Mouse (Mus musculus): ENCODE results near the gene Spdl1. TPM values are rescaled to one million over a fixed set of nuclear protein-coding genes. Genes with fewer than 3 reads are reported as not detected.

Spdl1 gene
- polyA plus RNA-seq, 1 experiment from 2014 or later: 15.2 TPM

GRCm38 (mm10) chr11:34773304-34773895 is 60.0 kb downstream of the Spdl1 start:
- no peak overlapping the region for H3K27ac ChIP-seq (replicated peaks; ENCODE audit: low read depth, low read length)
- WGBS: 84% methylated on average over 9 of the region's 9 CpGs
- H3K9ac ChIP-seq (ENCODE audit: low read depth, low read length): no peak overlapping the region
- no peak overlapping the region for H3K4me3 ChIP-seq (ENCODE audit: low read depth, low read length)
- H3K9me3 ChIP-seq (ENCODE audit: control insufficient read depth, low read length): no peaks in the 10 kb centered on the region
- ATAC-seq (ENCODE audit: low read depth) (no peak), DNase-seq (ENCODE audit: low spot score) (no peak)
- 0 out of 2 replicates have a peak, but pooled peaks cover 4% of the 10 kb centered on the region for H3K4me1 ChIP-seq (ENCODE audit: control insufficient read depth, insufficient read depth, low read length)
- no peaks in the 10 kb centered on the region for H3K27me3 ChIP-seq (replicated peaks; ENCODE audit: control insufficient read depth, insufficient read depth, low read length)
- no peak overlapping the region for H3K4me2 ChIP-seq (ENCODE audit: low read depth, low read length)
- H3K36me3 ChIP-seq (ENCODE audit: control insufficient read depth, insufficient read depth, low read length): no peaks in the 10 kb centered on the region

GRCm38 (mm10) chr11:34771221-34771986 is 62.0 kb downstream of the Spdl1 start:
- Histone ChIP-seq H3K36me3 (ENCODE audit: control insufficient read depth, insufficient read depth, low read length) (no peaks in the 10 kb centered on the region), H3K9ac (ENCODE audit: low read depth, low read length) (no peak overlapping the region), H3K27ac (replicated peaks; ENCODE audit: low read depth, low read length) (no peak overlapping the region), H3K4me1 (ENCODE audit: control insufficient read depth, insufficient read depth, low read length) (0 out of 2 replicates have a peak, but pooled peaks cover 4% of the 10 kb centered on the region), H3K27me3 (replicated peaks; ENCODE audit: control insufficient read depth, insufficient read depth, low read length) (no peaks in the 10 kb centered on the region), H3K4me3 (ENCODE audit: low read depth, low read length) (no peak overlapping the region), H3K9me3 (ENCODE audit: control insufficient read depth, low read length) (no peaks in the 10 kb centered on the region), H3K4me2 (ENCODE audit: low read depth, low read length) (no peak overlapping the region)
- 48% methylated on average over 12 of the region's 12 CpGs for WGBS
- peak; percentile 72 for DNase-seq (ENCODE audit: low spot score)
- peak; percentile 57; the same call in 1 of the 2 replicates for ATAC-seq (ENCODE audit: low read depth)

- Histone ChIP-seq H3K27ac (replicated peaks; ENCODE audit: low read depth, low read length) (no peak overlapping the region), H3K4me1 (ENCODE audit: control insufficient read depth, insufficient read depth, low read length) (0 out of 2 replicates have a peak, but pooled peaks cover 4% of the 10 kb centered on the region), H3K9me3 (ENCODE audit: control insufficient read depth, low read length) (no peaks in the 10 kb centered on the region), H3K4me3 (ENCODE audit: low read depth, low read length) (no peak overlapping the region), H3K9ac (ENCODE audit: low read depth, low read length) (no peak overlapping the region), H3K4me2 (ENCODE audit: low read depth, low read length) (no peak overlapping the region), H3K36me3 (ENCODE audit: control insufficient read depth, insufficient read depth, low read length) (no peaks in the 10 kb centered on the region), H3K27me3 (replicated peaks; ENCODE audit: control insufficient read depth, insufficient read depth, low read length) (no peaks in the 10 kb centered on the region)
- WGBS: 39% methylated on average over 4 of the region's 4 CpGs
- ATAC-seq (ENCODE audit: low read depth): no peak
- no peak for DNase-seq (ENCODE audit: low spot score)
Measured at GRCm38 (mm10) chr11:34770666-34771065, 62.8 kb downstream of the Spdl1 start.

GRCm38 (mm10) chr11:34769946-34770345 is 63.5 kb downstream of the Spdl1 start:
- Histone ChIP-seq H3K4me1 (ENCODE audit: control insufficient read depth, insufficient read depth, low read length) (0 out of 2 replicates have a peak, but pooled peaks cover 4% of the 10 kb centered on the region), H3K27me3 (replicated peaks; ENCODE audit: control insufficient read depth, insufficient read depth, low read length) (no peaks in the 10 kb centered on the region), H3K4me2 (ENCODE audit: low read depth, low read length) (no peak overlapping the region), H3K9ac (ENCODE audit: low read depth, low read length) (no peak overlapping the region), H3K27ac (replicated peaks; ENCODE audit: low read depth, low read length) (no peak overlapping the region), H3K9me3 (ENCODE audit: control insufficient read depth, low read length) (no peaks in the 10 kb centered on the region), H3K36me3 (ENCODE audit: control insufficient read depth, insufficient read depth, low read length) (no peaks in the 10 kb centered on the region), H3K4me3 (ENCODE audit: low read depth, low read length) (no peak overlapping the region)
- DNase-seq (ENCODE audit: low spot score) (no peak), ATAC-seq (ENCODE audit: low read depth) (no peak)
- WGBS: 87% methylated on average over 8 of the region's 8 CpGs

- Histone ChIP-seq H3K9ac (ENCODE audit: low read depth, low read length) (no peak overlapping the region), H3K4me1 (ENCODE audit: control insufficient read depth, insufficient read depth, low read length) (0 out of 2 replicates have a peak, but pooled peaks cover 4% of the 10 kb centered on the region), H3K9me3 (ENCODE audit: control insufficient read depth, low read length) (no peaks in the 10 kb centered on the region), H3K4me2 (ENCODE audit: low read depth, low read length) (no peak overlapping the region), H3K27me3 (replicated peaks; ENCODE audit: control insufficient read depth, insufficient read depth, low read length) (no peaks in the 10 kb centered on the region), H3K36me3 (ENCODE audit: control insufficient read depth, insufficient read depth, low read length) (no peaks in the 10 kb centered on the region), H3K27ac (replicated peaks; ENCODE audit: low read depth, low read length) (no peak overlapping the region), H3K4me3 (ENCODE audit: low read depth, low read length) (no peak overlapping the region)
- 55% methylated on average over 2 of the region's 2 CpGs for WGBS
- DNase-seq (ENCODE audit: low spot score): no peak
- ATAC-seq (ENCODE audit: low read depth): no peak
Measured at GRCm38 (mm10) chr11:34769396-34769795, 64.0 kb downstream of the Spdl1 start.

GRCm38 (mm10) chr11:34763739-34764361 is 69.6 kb downstream of the Spdl1 start:
- Histone ChIP-seq H3K4me1 (ENCODE audit: control insufficient read depth, insufficient read depth, low read length) (no peaks in the 10 kb centered on the region), H3K36me3 (ENCODE audit: control insufficient read depth, insufficient read depth, low read length) (no peaks in the 10 kb centered on the region), H3K4me2 (ENCODE audit: low read depth, low read length) (no peak overlapping the region), H3K9me3 (ENCODE audit: control insufficient read depth, low read length) (no peaks in the 10 kb centered on the region), H3K9ac (ENCODE audit: low read depth, low read length) (no peak overlapping the region), H3K4me3 (ENCODE audit: low read depth, low read length) (no peak overlapping the region), H3K27me3 (replicated peaks; ENCODE audit: control insufficient read depth, insufficient read depth, low read length) (no peaks in the 10 kb centered on the region), H3K27ac (replicated peaks; ENCODE audit: low read depth, low read length) (no peak overlapping the region)
- ATAC-seq (ENCODE audit: low read depth) (no peak), DNase-seq (ENCODE audit: low spot score) (no peak)
- 77% methylated on average over 5 of the region's 5 CpGs for WGBS

GRCm38 (mm10) chr11:34762570-34763127 is 70.8 kb downstream of the Spdl1 start:
- Histone ChIP-seq H3K9ac (ENCODE audit: low read depth, low read length) (no peak overlapping the region), H3K4me3 (ENCODE audit: low read depth, low read length) (no peak overlapping the region), H3K27ac (replicated peaks; ENCODE audit: low read depth, low read length) (no peak overlapping the region), H3K27me3 (replicated peaks; ENCODE audit: control insufficient read depth, insufficient read depth, low read length) (no peaks in the 10 kb centered on the region), H3K36me3 (ENCODE audit: control insufficient read depth, insufficient read depth, low read length) (no peaks in the 10 kb centered on the region), H3K4me1 (ENCODE audit: control insufficient read depth, insufficient read depth, low read length) (no peaks in the 10 kb centered on the region), H3K9me3 (ENCODE audit: control insufficient read depth, low read length) (no peaks in the 10 kb centered on the region), H3K4me2 (ENCODE audit: low read depth, low read length) (no peak overlapping the region)
- DNase-seq (ENCODE audit: low spot score) (no peak), ATAC-seq (ENCODE audit: low read depth) (no peak)
- 90% methylated on average over 5 of the region's 5 CpGs for WGBS

GRCm38 (mm10) chr11:34762125-34762524 is 71.3 kb downstream of the Spdl1 start:
- Histone ChIP-seq H3K9me3 (ENCODE audit: control insufficient read depth, low read length) (no peaks in the 10 kb centered on the region), H3K4me3 (ENCODE audit: low read depth, low read length) (no peak overlapping the region), H3K36me3 (ENCODE audit: control insufficient read depth, insufficient read depth, low read length) (no peaks in the 10 kb centered on the region), H3K9ac (ENCODE audit: low read depth, low read length) (no peak overlapping the region), H3K27me3 (replicated peaks; ENCODE audit: control insufficient read depth, insufficient read depth, low read length) (no peaks in the 10 kb centered on the region), H3K27ac (replicated peaks; ENCODE audit: low read depth, low read length) (no peak overlapping the region), H3K4me2 (ENCODE audit: low read depth, low read length) (no peak overlapping the region), H3K4me1 (ENCODE audit: control insufficient read depth, insufficient read depth, low read length) (no peaks in the 10 kb centered on the region)
- ATAC-seq (ENCODE audit: low read depth) (no peak), DNase-seq (ENCODE audit: low spot score) (no peak)
- 85% methylated on average over 6 of the region's 6 CpGs for WGBS

Measured in embryonic facial prominence, embryonic 14.5 days (tissue).